17 mouse cellular contexts compared by ENCODE assay signal in genomic region chr11:110774128-110774527, GRCm38 (mm10).
"Had no signal": no experiment of that assay in that cellular context is flagged by ENCODE, and none has a peak within 500 bp of the region (broad histone marks: within the 10 kb centered on the region; RNA-seq: fewer than 3 reads in every experiment).

No protein-coding gene starts in this region.

- DNase-seq: retina, postnatal 1 day; right cerebral cortex, adult 18-20 months; right cerebral cortex, postnatal 14 days; right cerebral cortex, postnatal 25 days; right cerebral cortex, postnatal 4 days; spleen, adult 18-20 months; thymus, adult 18-20 months; thymus, adult 2 months; thymus, postnatal 14 days; thymus, postnatal 25 days; thymus, postnatal 36 days; thymus, postnatal 4 days had no signal

- H3K27ac ChIP-seq: neural tube, embryonic 12.5 days; neural tube, embryonic 13.5 days; neural tube, embryonic 15.5 days; stomach, embryonic 15.5 days; stomach, postnatal 0 days had no signal

- H3K4me3 ChIP-seq: neural tube, embryonic 12.5 days; neural tube, embryonic 13.5 days; neural tube, embryonic 15.5 days; stomach, embryonic 15.5 days had no signal
